Mouse (Mus musculus) midbrain, embryonic 10.5 days (tissue): Measurements from ENCODE around the gene Ebf3. TPM values are rescaled to one million over a fixed set of nuclear protein-coding genes. Genes with fewer than 3 reads are reported as not detected.
A peak's percentile ranks its signal among the peaks of the same experiment; 100 is the strongest.

Source experiments
- DNase-seq: peaks from one replicate; pipeline ENCODE4 v3.0.0-alpha.2; 2017; ENCODE audit warnings: low spot score
- H3K27ac ChIP-seq: fragments of 300-500 bp; sonication (generic); replicated peaks from 2 replicates; pipeline ENCODE4 v1.5.1; 2016; ENCODE audit warnings: mild to moderate bottlenecking
- H3K27me3 ChIP-seq: fragments of 300-500 bp; sonication (generic); 2 replicates; pipeline ENCODE4 v1.6.1; 2016; ENCODE audit warnings: low read depth, mild to moderate bottlenecking; ENCODE audit not compliant: poor library complexity, severe bottlenecking
- H3K36me3 ChIP-seq: fragments of 300-500 bp; sonication (generic); 2 replicates; pipeline ENCODE4 v1.6.1; 2016; ENCODE audit warnings: mild to moderate bottlenecking, moderate library complexity
- H3K4me1 ChIP-seq: fragments of 300-500 bp; sonication (generic); 2 replicates; pipeline ENCODE4 v1.6.1; 2016
- H3K4me3 ChIP-seq: fragments of 300-500 bp; sonication (generic); 2 replicates; pipeline ENCODE4 v1.5.1; 2016; ENCODE audit warnings: mild to moderate bottlenecking, moderate library complexity
- H3K9me3 ChIP-seq: fragments of 300-500 bp; sonication (generic); replicated peaks from 2 replicates; pipeline ENCODE4 v1.6.1; 2016; ENCODE audit warnings: mild to moderate bottlenecking
- WGBS: fragments of 180-500 bp; shearing (Covaris S2); methylation state at CpG from one replicate; pipeline ENCODE4 v1.1.7; 2016; 5-methylcytosine and 5-hydroxymethylcytosine counted together
- polyA plus RNA-seq: library from polyadenylated mRNA; unstranded; fragments of >200 nt; fragmentation: Nextera tagmentation; extraction: Ambion mirVana; gene quantifications from 2 replicates; pipeline ENCODE4 v1.2.1, GENCODE M21; 2016

The Ebf3 gene
- polyA plus RNA-seq, 1 experiment from 2014 or later: 3.2 TPM

DNA sequence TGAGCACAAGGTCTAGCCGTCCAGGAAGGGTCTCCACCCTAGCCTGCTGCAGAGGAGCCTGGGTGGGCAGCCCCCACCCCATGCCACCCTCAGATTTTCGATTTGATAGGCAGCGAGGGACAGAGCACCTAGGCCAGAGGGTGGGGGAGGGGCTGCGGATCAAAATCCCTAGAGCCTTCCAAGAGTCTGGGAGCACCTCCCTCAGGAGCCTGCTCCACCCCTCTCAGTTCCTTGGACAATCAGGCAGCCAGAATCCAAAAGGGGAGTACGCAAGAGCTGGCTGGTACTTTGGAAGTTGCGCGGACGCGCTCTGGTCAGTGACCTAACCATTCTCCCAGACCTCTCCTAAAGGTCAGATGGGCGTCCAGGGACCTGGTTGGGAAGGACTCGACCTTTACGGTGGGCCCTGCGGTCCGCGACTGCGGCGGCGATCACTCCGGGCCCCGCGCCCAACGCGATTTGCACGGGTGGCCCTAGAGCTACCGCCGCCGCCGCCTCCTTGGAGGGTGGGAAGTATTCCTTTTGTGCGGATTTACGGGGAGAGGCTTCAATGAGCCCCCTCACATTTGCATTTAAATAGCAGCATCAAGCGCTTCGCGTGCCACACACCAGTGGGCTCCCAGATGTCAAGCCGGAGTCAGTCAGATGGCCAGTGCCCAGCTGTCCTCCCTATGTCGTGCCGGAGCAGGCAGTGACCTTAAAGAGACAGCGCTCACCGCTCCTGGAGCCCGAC lies 2.8 kb upstream of the Ebf3 start:
- Histone ChIP-seq H3K4me1 (peaks cover 94% of the 10 kb centered on the region), H3K36me3 (no peaks in the 10 kb centered on the region), H3K27me3 (peaks cover 100% of the 10 kb centered on the region), H3K4me3 (peak overlapping the region; percentile 71), H3K27ac (peak overlapping the region; percentile 78), H3K9me3 (no peaks in the 10 kb centered on the region)
- under 1% methylated on average over 39 of the region's 39 CpGs for WGBS
- DNase-seq: peak; percentile 83

DNA sequence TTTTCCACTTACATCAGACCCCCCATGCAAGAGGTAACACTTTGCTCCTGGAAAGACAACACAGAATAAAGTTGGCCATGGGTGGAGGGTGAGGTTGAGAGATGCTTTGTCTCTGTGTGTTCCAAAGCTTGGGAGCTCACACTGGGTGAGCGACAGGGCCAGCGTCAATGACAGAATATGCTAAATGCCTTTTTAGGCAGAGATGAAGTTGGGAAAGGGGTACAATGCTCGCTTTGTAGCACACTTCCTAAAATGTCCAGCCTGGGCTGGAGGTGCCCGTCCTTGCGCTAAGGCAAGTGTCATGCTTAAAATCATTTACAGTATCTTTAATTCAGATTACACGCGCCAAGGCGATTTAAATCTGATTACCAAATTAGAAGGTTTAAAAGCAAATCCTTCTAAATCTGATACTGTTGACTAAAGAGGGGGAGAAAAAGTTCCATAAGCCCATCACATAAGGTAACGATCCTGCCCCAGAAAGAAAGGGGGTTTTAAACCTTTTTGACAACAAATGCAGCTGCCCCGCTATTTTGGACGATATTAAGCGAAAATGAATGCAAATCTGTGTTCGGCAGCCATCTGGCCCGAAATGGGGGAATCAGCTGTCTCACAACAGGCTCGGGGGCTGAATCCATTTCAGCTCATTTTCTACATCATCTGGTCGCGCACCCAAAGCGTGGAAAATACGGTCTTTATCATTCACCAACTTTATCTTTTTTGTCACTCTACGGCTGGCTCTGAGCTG lies 2.1 kb upstream of the Ebf3 start:
- H3K27ac ChIP-seq: peak overlapping the region; percentile 78
- H3K36me3 ChIP-seq: no peaks in the 10 kb centered on the region
- under 1% methylated on average over 20 of the region's 20 CpGs for WGBS
- peak overlapping the region; percentile 71 for H3K4me3 ChIP-seq
- no peaks in the 10 kb centered on the region for H3K9me3 ChIP-seq
- peak; percentile 48 for DNase-seq
- peaks cover 100% of the 10 kb centered on the region for H3K27me3 ChIP-seq
- H3K4me1 ChIP-seq: peaks cover 87% of the 10 kb centered on the region

DNA sequence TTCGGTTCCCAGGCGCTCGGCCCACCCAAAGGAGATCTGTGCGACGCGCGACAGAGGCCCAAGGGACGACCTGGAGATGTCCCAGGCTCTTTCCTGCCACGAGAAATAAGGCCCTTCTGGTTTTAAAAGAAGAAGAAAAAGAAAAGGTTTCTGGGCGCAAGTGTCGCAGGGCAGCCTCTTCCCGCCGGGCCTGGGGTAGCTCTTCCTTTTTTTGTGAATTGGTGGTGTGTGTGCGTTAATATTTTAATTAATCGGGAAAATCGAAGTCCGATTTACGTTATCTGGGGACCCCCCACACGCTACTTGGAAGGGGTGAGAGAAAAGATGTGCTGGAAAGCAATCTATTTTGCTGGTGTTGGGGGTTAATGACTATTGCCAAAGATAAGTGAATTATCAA lies 1.3 kb upstream of the Ebf3 start:
- H3K27me3 ChIP-seq: peaks cover 100% of the 10 kb centered on the region

DNA sequence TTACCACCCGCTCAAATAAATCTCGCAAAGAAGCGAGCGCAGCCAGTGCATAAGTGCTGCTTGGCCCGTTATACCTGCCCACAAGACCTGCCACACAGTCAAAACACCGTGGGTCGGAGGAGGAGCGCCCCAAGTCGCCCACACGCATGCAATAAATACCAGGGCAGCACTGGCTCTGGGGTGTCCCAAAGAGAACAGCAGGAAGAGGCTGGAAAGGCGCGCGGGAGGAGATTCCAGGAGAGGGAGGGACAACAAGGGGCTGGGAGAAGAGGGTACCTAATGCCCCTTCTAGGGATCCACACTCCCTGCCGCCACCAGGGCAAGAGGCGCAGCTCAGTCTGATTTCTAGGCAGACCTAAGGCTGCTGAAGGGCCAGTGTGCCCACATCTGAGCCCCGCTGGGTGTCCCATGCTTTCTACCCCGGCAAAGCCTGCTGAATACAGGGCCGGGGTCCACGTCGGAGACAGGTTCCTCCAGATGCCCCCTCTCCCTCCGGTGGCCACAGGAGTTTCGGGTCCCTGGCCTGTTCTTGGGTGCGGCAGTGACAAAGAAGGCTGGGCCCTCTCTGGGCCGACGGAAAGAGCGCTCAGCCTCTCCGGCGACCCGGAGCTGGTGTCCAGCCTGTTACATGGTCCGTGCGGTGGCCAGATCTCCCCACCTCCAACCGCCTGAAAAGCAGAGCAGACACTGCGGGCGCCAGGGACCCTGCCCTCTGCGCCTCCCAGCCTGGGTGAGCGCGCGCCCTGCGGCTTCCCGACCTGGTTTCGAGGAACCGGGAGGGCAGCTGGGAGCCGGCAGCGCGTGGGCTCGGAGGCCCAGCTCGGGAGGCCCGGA lies 682 bp upstream of the Ebf3 start:
- under 1% methylated on average over 48 of the region's 48 CpGs for WGBS
- Histone ChIP-seq H3K4me1 (peaks cover 85% of the 10 kb centered on the region), H3K9me3 (no peaks in the 10 kb centered on the region), H3K4me3 (peak overlapping the region; percentile 71), H3K27ac (peak overlapping the region; percentile 86), H3K27me3 (peaks cover 100% of the 10 kb centered on the region), H3K36me3 (no peaks in the 10 kb centered on the region; the same call in 1 of the 2 replicates)
- peak; percentile 62 for DNase-seq

More for the DNA sequence above, 1.3 kb upstream of the Ebf3 start:
- Histone ChIP-seq H3K4me1 (peaks cover 85% of the 10 kb centered on the region), H3K27ac (peak overlapping the region; percentile 86), H3K9me3 (no peaks in the 10 kb centered on the region), H3K4me3 (peak overlapping the region; percentile 71), H3K36me3 (no peaks in the 10 kb centered on the region)
- DNase-seq: no peak
- 2% methylated on average over 19 of the region's 19 CpGs for WGBS

DNA sequence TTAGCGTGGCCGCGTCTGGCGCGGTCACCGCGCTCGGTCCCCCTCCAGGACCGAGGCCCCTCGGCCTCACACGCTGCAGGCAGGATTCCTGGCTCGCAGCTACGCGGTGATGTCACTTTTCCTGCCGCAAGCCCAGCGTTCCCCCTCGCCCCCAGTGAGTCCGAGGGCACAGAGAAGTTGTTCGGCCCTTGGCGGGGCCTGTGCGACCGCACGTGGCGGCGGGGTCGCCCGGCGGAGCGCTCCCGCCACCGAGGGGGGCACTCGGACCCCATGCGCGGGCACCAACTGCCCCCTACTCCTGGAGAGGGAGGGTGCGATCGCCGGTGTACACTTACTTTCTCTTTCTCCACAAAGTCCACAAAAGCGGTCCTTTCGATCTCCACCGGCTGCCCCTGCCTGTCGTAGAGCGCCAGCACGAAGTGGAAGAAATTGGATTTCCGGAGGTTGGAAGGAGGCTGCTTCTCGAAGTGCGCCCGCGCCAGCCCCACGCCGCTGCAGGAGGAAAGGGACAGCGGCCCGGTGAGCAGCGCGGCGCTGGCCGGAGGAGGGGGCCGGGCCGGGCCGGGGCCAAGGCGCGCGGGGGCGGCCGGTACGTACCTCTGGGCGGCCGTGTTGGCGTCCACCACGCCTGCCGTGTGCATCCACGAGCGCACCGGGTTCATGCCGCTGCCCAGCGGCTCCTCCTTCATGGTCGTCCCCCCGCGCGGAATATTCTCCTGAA lies 902 bp downstream of the Ebf3 start:
- WGBS: under 1% methylated on average over 79 of the region's 79 CpGs
- peaks cover 5% of the 10 kb centered on the region; the same call in 1 of the 2 replicates for H3K36me3 ChIP-seq
- peaks cover 82% of the 10 kb centered on the region for H3K4me1 ChIP-seq
- peaks cover 100% of the 10 kb centered on the region for H3K27me3 ChIP-seq
- H3K27ac ChIP-seq: peak overlapping the region; percentile 86
- peak overlapping the region; percentile 71 for H3K4me3 ChIP-seq
- H3K9me3 ChIP-seq: no peaks in the 10 kb centered on the region
- DNase-seq: peak; percentile 75

GRCm38 (mm10) chr7:137312933-137313182 lies 1.4 kb downstream of the Ebf3 start:
- Histone ChIP-seq H3K4me3 (peak overlapping the region; percentile 71), H3K27ac (peak overlapping the region; percentile 86), H3K4me1 (peaks cover 78% of the 10 kb centered on the region), H3K27me3 (peaks cover 100% of the 10 kb centered on the region), H3K36me3 (peaks cover 5% of the 10 kb centered on the region; the same call in 1 of the 2 replicates), H3K9me3 (no peaks in the 10 kb centered on the region)
- no peak for DNase-seq
- under 1% methylated on average over 10 of the region's 10 CpGs for WGBS

GRCm38 (mm10) chr7:137312166-137312932 lies 1.9 kb downstream of the Ebf3 start:
- Histone ChIP-seq H3K9me3 (no peaks in the 10 kb centered on the region), H3K4me3 (peak overlapping the region; percentile 71), H3K4me1 (peaks cover 73% of the 10 kb centered on the region), H3K27ac (peak overlapping the region; percentile 86), H3K27me3 (peaks cover 99% of the 10 kb centered on the region), H3K36me3 (peaks cover 5% of the 10 kb centered on the region; the same call in 1 of the 2 replicates)
- under 1% methylated on average over 17 of the region's 17 CpGs for WGBS
- peak; percentile 48 for DNase-seq

DNA sequence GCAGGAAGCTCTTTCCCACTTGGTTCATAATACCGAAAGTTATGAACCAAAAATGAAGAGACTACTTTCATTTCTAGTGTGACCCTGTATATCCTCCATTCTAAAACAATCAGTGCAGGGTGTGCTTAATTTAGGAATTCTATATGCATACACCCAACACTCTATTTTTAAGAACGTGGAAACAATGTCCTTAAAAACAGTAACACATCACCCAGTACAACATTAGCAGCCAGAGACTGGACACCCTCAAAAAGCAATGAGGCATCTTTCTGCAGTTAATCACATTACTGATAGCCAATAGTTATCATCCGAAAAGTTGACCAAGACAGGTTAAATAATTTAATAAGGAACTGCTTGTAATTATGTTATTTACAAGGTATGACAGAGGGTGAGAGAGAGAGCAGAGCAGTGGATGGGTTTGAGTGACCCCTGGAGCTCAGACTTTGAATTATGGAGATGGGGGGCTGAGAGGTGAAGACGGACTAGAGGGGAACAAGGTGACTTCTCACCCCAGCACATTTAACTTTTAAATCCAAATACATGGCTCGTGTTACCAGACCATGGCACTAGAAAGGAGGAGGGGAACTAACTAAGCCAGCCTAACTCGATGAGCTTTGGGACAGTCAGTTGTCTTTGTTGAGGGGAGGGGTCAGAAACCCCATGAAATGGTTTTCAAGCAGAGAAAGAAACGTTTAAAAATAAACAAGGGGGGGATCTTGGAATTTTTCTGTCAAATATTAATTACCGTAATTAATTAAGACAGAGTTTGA lies 2.7 kb downstream of the Ebf3 start:
- WGBS: 2% methylated on average over 8 of the region's 8 CpGs
- peaks cover 99% of the 10 kb centered on the region for H3K27me3 ChIP-seq
- peaks cover 5% of the 10 kb centered on the region; the same call in 1 of the 2 replicates for H3K36me3 ChIP-seq
- H3K27ac ChIP-seq: peak overlapping the region; percentile 88
- peak overlapping the region; percentile 71 for H3K4me3 ChIP-seq
- no peak for DNase-seq
- H3K9me3 ChIP-seq: no peaks in the 10 kb centered on the region
- H3K4me1 ChIP-seq: peaks cover 73% of the 10 kb centered on the region

GRCm38 (mm10) chr7:137310876-137311275 lies 3.4 kb downstream of the Ebf3 start:
- Histone ChIP-seq H3K4me1 (peaks cover 72% of the 10 kb centered on the region), H3K27me3 (peaks cover 99% of the 10 kb centered on the region), H3K9me3 (no peaks in the 10 kb centered on the region), H3K27ac (peak overlapping the region; percentile 88), H3K4me3 (peak overlapping the region; percentile 71), H3K36me3 (peaks cover 5% of the 10 kb centered on the region; the same call in 1 of the 2 replicates)
- under 1% methylated on average over 11 of the region's 11 CpGs for WGBS
- DNase-seq: no peak

DNA sequence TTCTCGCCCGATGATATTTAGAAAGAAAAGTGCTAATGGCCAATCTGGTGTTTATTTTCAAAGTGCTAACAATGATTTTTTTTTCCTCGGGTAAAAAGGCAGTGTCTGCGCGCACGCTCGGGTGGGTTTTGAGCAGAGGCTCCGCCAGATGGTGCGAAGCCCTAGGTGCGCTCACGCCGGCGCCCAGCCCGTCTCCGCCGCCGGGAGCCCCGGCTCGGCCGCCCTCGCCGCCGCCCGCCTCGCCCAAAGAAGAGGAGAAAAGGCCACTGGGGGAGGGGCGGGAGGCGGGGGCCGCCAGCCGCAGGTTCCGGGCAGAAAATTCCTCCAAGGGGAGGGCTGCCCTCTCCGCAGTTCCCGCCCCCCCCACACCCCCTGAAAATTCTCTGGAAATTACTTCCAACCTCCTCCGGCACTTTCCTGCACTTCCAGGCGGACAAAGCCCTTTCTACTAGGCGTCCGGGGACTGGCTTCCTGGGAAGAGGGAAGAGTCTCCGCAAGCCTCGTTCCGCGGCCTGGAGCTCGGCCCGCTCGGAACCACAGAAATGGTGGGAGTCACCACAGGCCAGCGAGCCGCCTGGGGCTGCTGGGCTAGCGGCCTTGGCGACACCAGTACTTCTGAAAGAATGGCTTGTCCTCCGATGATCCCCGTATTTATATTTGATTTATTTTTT lies 4.0 kb downstream of the Ebf3 start:
- H3K9me3 ChIP-seq: no peaks in the 10 kb centered on the region
- under 1% methylated on average over 49 of the region's 49 CpGs for WGBS
- peak; percentile 76 for DNase-seq
- H3K4me3 ChIP-seq: peak overlapping the region; percentile 71
- H3K27me3 ChIP-seq: peaks cover 99% of the 10 kb centered on the region
- peak overlapping the region; percentile 88 for H3K27ac ChIP-seq
- peaks cover 5% of the 10 kb centered on the region; the same call in 1 of the 2 replicates for H3K36me3 ChIP-seq
- peaks cover 67% of the 10 kb centered on the region for H3K4me1 ChIP-seq
